Mouse (Mus musculus) heart, embryonic 11.5 days (tissue): ENCODE measurements at regions not wholly inside any gene's neighbourhood (a gene's known extent, or its start where the extent isn't known, plus 50 kb on each side); places are given as distances from the start of the nearest gene placed in this dataset.

Experiments used
- ATAC-seq: fragments of 200-750 bp; cut with Nextera tagmentation; replicated peaks from 2 replicates; pipeline ENCODE4 v1.8.0; 2017; ENCODE audit warnings: moderate library complexity; ENCODE audit not compliant: insufficient number of reproducible peaks, low FRiP score, low TSS enrichment
- H3K27ac ChIP-seq: fragments of 300-500 bp; sonication (generic); 2 replicates; pipeline ENCODE4 v1.5.1; 2014; ENCODE audit warnings: mild to moderate bottlenecking, low read depth, low read length
- H3K27me3 ChIP-seq: fragments of 300-500 bp; sonication (generic); 2 replicates; pipeline ENCODE4 v1.6.1; 2014; ENCODE audit warnings: mild to moderate bottlenecking, low read length, mixed read lengths; ENCODE audit not compliant: control insufficient read depth, insufficient read depth
- H3K36me3 ChIP-seq: fragments of 300-500 bp; sonication (generic); 2 replicates; pipeline ENCODE4 v1.6.1; 2014; ENCODE audit warnings: mild to moderate bottlenecking, low read length, moderate library complexity, mixed read lengths; ENCODE audit not compliant: control insufficient read depth, insufficient read depth
- H3K4me1 ChIP-seq: fragments of 300-500 bp; sonication (generic); 2 replicates; pipeline ENCODE4 v1.6.1; 2014; ENCODE audit warnings: low read length; ENCODE audit not compliant: control insufficient read depth, insufficient read depth
- H3K4me2 ChIP-seq: fragments of 300-500 bp; sonication (generic); 2 replicates; pipeline ENCODE4 v1.6.1; 2014; ENCODE audit warnings: mild to moderate bottlenecking, moderate library complexity
- H3K4me3 ChIP-seq: fragments of 300-500 bp; sonication (generic); 2 replicates; pipeline ENCODE4 v1.5.1; 2014; ENCODE audit warnings: low read depth, low read length
- H3K9ac ChIP-seq: fragments of 300-500 bp; sonication (generic); 2 replicates; pipeline ENCODE4 v1.6.1; 2014; ENCODE audit warnings: mild to moderate bottlenecking, low read depth, low read length, moderate library complexity
- H3K9me3 ChIP-seq: fragments of 300-500 bp; sonication (generic); replicated peaks from 2 replicates; pipeline ENCODE4 v1.6.1; 2016; ENCODE audit warnings: low read length; ENCODE audit not compliant: control insufficient read depth
- WGBS: fragments of 180-500 bp; shearing (Covaris S2); extraction: QIAGEN DNeasy Blood & Tissue Kit; methylation state at CpG from one replicate; pipeline ENCODE4 v1.1.7; 2014; ENCODE audit not compliant: insufficient replicate concordance; 5-methylcytosine and 5-hydroxymethylcytosine counted together

- Histone ChIP-seq H3K36me3 (no peaks in the 10 kb centered on the region), H3K27ac (no peak overlapping the region), H3K4me3 (no peak overlapping the region), H3K9ac (no peak overlapping the region), H3K4me1 (no peaks in the 10 kb centered on the region), H3K4me2 (no peak overlapping the region), H3K9me3 (no peaks in the 10 kb centered on the region), H3K27me3 (no peaks in the 10 kb centered on the region)
- WGBS = 63% methylated on average over 4 of the region's 4 CpGs
- ATAC-seq = no peak
These were observed 922.9 kb upstream of the Car8 start for GRCm38 (mm10) chr4:9161814-9162133.

- 73% methylated on average over 11 of the region's 11 CpGs for WGBS
These were observed 922.4 kb upstream of the Car8 start for GRCm38 (mm10) chr4:9161068-9161813.

GRCm38 (mm10) chr4:9147732-9148131 lies 908.9 kb upstream of the Car8 start:
- no peak overlapping the region for H3K9ac ChIP-seq
- H3K36me3 ChIP-seq = no peaks in the 10 kb centered on the region
- no peak overlapping the region for H3K4me2 ChIP-seq
- H3K27ac ChIP-seq = no peak overlapping the region
- H3K9me3 ChIP-seq = no peaks in the 10 kb centered on the region; the same call in 1 of the 2 replicates
- 38% methylated on average over 5 of the region's 5 CpGs for WGBS
- no peaks in the 10 kb centered on the region for H3K27me3 ChIP-seq
- no peak overlapping the region for H3K4me3 ChIP-seq
- no peaks in the 10 kb centered on the region for H3K4me1 ChIP-seq
- ATAC-seq = no peak

More at GRCm38 (mm10) chr4:9161068-9161813, 922.4 kb upstream of the Car8 start:
- Histone ChIP-seq H3K9me3 (no peaks in the 10 kb centered on the region), H3K4me1 (no peaks in the 10 kb centered on the region), H3K27me3 (no peaks in the 10 kb centered on the region), H3K27ac (no peak overlapping the region), H3K9ac (no peak overlapping the region), H3K4me3 (no peak overlapping the region), H3K4me2 (no peak overlapping the region), H3K36me3 (no peaks in the 10 kb centered on the region)
- no peak for ATAC-seq

GRCm38 (mm10) chr4:9144226-9145215 lies 905.7 kb upstream of the Car8 start:
- Histone ChIP-seq H3K27me3 (no peaks in the 10 kb centered on the region), H3K4me1 (no peaks in the 10 kb centered on the region), H3K9me3 (no peaks in the 10 kb centered on the region; the same call in 1 of the 2 replicates), H3K9ac (no peak overlapping the region), H3K36me3 (no peaks in the 10 kb centered on the region), H3K4me2 (no peak overlapping the region), H3K27ac (no peak overlapping the region), H3K4me3 (no peak overlapping the region)
- ATAC-seq = no peak
- WGBS = 80% methylated on average over 9 of the region's 9 CpGs

- Histone ChIP-seq H3K4me1 (no peaks in the 10 kb centered on the region), H3K9ac (no peak overlapping the region), H3K27me3 (no peaks in the 10 kb centered on the region), H3K36me3 (no peaks in the 10 kb centered on the region), H3K4me3 (no peak overlapping the region), H3K9me3 (no peaks in the 10 kb centered on the region; the same call in 1 of the 2 replicates), H3K27ac (no peak overlapping the region), H3K4me2 (no peak overlapping the region)
- WGBS = 76% methylated on average over 3 of the region's 3 CpGs
- no peak for ATAC-seq
These were observed 904.2 kb upstream of the Car8 start for GRCm38 (mm10) chr4:9143087-9143486.

GRCm38 (mm10) chr4:9141946-9142683 lies 903.3 kb upstream of the Car8 start:
- 87% methylated on average over 16 of the region's 16 CpGs for WGBS
- no peaks in the 10 kb centered on the region; the same call in 1 of the 2 replicates for H3K9me3 ChIP-seq
- no peak for ATAC-seq

GRCm38 (mm10) chr4:9140691-9141090 lies 901.9 kb upstream of the Car8 start:
- no peak for ATAC-seq

More at GRCm38 (mm10) chr4:9141946-9142683, 903.3 kb upstream of the Car8 start:
- H3K27ac ChIP-seq = no peak overlapping the region
- H3K36me3 ChIP-seq = no peaks in the 10 kb centered on the region
- H3K9ac ChIP-seq = no peak overlapping the region
- H3K4me2 ChIP-seq = no peak overlapping the region
- no peak overlapping the region for H3K4me3 ChIP-seq
- no peaks in the 10 kb centered on the region for H3K4me1 ChIP-seq
- H3K27me3 ChIP-seq = no peaks in the 10 kb centered on the region

GRCm38 (mm10) chr4:9136657-9137056 lies 897.8 kb upstream of the Car8 start:
- Histone ChIP-seq H3K4me1 (peaks cover 6% of the 10 kb centered on the region; the same call in 1 of the 2 replicates), H3K9me3 (no peaks in the 10 kb centered on the region; the same call in 1 of the 2 replicates), H3K27me3 (no peaks in the 10 kb centered on the region), H3K36me3 (no peaks in the 10 kb centered on the region), H3K9ac (no peak overlapping the region), H3K4me2 (peak overlapping the region; percentile 64), H3K4me3 (no peak overlapping the region), H3K27ac (no peak overlapping the region)
- ATAC-seq = no peak
- 67% methylated on average over 13 of the region's 13 CpGs for WGBS

More at GRCm38 (mm10) chr4:9140691-9141090, 901.9 kb upstream of the Car8 start:
- Histone ChIP-seq H3K4me1 (no peaks in the 10 kb centered on the region), H3K4me3 (no peak overlapping the region), H3K27me3 (no peaks in the 10 kb centered on the region), H3K36me3 (no peaks in the 10 kb centered on the region), H3K4me2 (no peak overlapping the region), H3K27ac (no peak overlapping the region), H3K9ac (no peak overlapping the region), H3K9me3 (no peaks in the 10 kb centered on the region; the same call in 1 of the 2 replicates)
- WGBS = 72% methylated on average over 3 of the region's 3 CpGs
